Mouse (Mus musculus): ENCODE measurements around the gene Prkar2b. TPM values are rescaled to one million over a fixed set of nuclear protein-coding genes. Genes with fewer than 3 reads are reported as not detected.

Prkar2b gene
- total and polyA plus RNA-seq, 3 experiments = 2.5 to 6.1 (median 2.9) TPM

DNA sequence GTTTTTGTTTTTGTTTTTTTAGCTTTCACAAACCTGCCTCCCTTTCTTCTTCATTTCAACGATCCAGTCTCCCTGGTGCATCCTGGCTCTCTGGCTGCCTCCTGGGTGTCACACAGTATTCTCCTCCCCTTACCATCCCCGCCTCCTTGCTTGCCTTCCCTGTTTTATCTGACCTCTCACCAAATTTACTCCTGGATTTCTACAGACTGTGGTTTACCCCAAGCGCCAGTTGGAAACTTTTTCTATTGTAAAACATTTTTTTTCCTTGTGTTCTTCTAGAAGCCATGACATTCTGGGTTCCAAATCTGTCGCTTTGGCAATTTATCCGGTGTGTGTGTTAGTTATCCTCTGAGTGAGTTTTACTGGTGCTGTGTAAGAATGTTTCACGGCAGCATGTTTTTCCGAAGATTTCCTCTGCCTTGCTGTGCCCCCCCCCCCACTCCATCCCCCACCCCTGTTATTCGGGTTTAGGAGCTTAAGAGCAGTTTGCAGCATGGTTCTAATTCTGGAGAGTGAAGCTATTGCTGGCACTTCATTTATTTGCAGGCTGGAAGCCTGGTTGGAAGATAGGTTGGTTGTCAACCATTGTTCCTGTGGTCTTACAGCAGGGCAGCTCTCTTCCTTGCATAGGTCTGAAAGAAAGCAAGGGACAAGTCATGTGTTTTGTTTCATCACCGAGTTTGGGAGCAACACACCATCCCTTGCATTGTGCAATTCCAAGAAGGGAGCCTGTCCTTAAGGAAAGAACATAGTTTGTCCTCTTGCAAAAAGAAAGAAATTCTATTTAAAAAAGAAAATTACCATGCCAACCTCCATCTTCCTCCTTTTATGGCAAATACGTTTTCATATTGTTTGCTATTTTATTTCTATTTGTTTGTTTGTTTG lies 15.0 kb upstream of the Prkar2b start:
- H3K9ac ChIP-seq (ENCODE audit: insufficient read depth, low read depth) = no peak overlapping the region
- H3K79me2 ChIP-seq (replicated peaks; ENCODE audit: control insufficient read depth, extremely low read depth, insufficient read depth, poor library complexity, severe bottlenecking) = no peaks in the 10 kb centered on the region
- TF ChIP-seq MEF2A (IDR thresholded peaks at IDR 0.05; ENCODE audit: borderline replicate concordance, low read depth, low read length) (no peak), USF2 (conservative IDR thresholded peaks at IDR 0.05; ENCODE audit: low read depth, low read length) (no peak), NELFE (IDR thresholded peaks at IDR 0.05; ENCODE audit: low read depth, low read length) (no peak), ZKSCAN1 (IDR thresholded peaks at IDR 0.05; ENCODE audit: borderline replicate concordance, low read depth, low read length) (no peak), KAT2A (IDR thresholded peaks at IDR 0.05; ENCODE audit: insufficient replicate concordance, low read length) (no peak), TBP (conservative IDR thresholded peaks at IDR 0.05; ENCODE audit: low read depth, low read length) (no peak), CHD2 (IDR thresholded peaks at IDR 0.05; ENCODE audit: low read length) (no peak), GABPA (IDR thresholded peaks at IDR 0.05; ENCODE audit: insufficient replicate concordance, low read depth, low read length) (no peak)
- in situ Hi-C loops (cut with MboI; ENCODE audit: low pct_ligation_motif_present, low pct_unique_long_range_greater_than_20kb, low sequenced_read_pairs) (no loop called here), dilution Hi-C loops (cut with MboI; ENCODE audit: extremely low pct_ligation_motif_present, extremely low pct_unique_long_range_greater_than_20kb, low sequenced_read_pairs) (no loop called here)
- H3K36me3 ChIP-seq (replicated peaks in 1 of 2; ENCODE audit: control insufficient read depth in 1 of 2, insufficient read depth in 1 of 2, low read length in 1 of 2) = no peaks in the 10 kb centered on the region
- H3K4me3 ChIP-seq (replicated peaks in 1 of 3; ENCODE audit: low read depth in 2 of 3, low read length in 2 of 3, poor library complexity in 1 of 3) = no peak overlapping the region
- DNase-seq (ENCODE audit: extremely low read depth) = no peak
- H3K27me3 ChIP-seq (replicated peaks) = no peaks in the 10 kb centered on the region
- H3K4me2 ChIP-seq (ENCODE audit: insufficient read depth, low read depth, poor library complexity, severe bottlenecking) = no peak overlapping the region
- no peaks in the 10 kb centered on the region for H3K9me3 ChIP-seq (replicated peaks; ENCODE audit: low read length)
- H3K4me1 ChIP-seq (ENCODE audit: control insufficient read depth in 1 of 2, insufficient read depth in 2 of 2) = no peaks in the 10 kb centered on the region; a peak in 1 of 4 replicates
- no peak overlapping the region for H3K27ac ChIP-seq (ENCODE audit: insufficient read depth, low read depth)

DNA sequence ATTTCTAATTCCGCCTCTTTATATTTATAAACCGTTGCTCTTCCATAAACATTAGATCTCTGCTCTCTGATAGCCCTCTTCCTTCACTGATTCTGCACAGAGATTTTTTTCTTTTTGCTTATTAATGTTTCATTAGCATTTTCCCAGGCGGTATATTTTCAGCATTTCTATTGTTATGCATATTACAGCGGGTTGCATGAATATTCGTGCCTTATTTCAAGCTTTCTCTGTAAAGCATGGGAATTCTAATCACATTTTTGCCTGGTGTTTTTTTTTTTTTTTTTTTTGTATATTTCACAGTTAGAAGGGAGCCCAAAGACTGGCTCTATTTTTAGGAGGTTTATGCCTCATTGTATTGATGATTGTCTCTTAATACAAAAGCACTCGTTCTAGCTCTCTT lies 13.2 kb upstream of the Prkar2b start:
- Histone ChIP-seq H3K9me3 (replicated peaks; ENCODE audit: low read length) (no peaks in the 10 kb centered on the region), H3K79me2 (replicated peaks; ENCODE audit: control insufficient read depth, extremely low read depth, insufficient read depth, poor library complexity, severe bottlenecking) (no peaks in the 10 kb centered on the region), H3K4me1 (ENCODE audit: control insufficient read depth in 1 of 2, insufficient read depth in 2 of 2) (no peaks in the 10 kb centered on the region; a peak in 1 of 4 replicates), H3K4me3 (replicated peaks in 1 of 3; ENCODE audit: low read depth in 2 of 3, low read length in 2 of 3, poor library complexity in 1 of 3) (no peak overlapping the region), H3K27me3 (replicated peaks) (no peaks in the 10 kb centered on the region), H3K9ac (ENCODE audit: insufficient read depth, low read depth) (no peak overlapping the region), H3K36me3 (replicated peaks in 1 of 2; ENCODE audit: control insufficient read depth in 1 of 2, insufficient read depth in 1 of 2, low read length in 1 of 2) (no peaks in the 10 kb centered on the region), H3K27ac (ENCODE audit: insufficient read depth, low read depth) (no peak overlapping the region), H3K4me2 (ENCODE audit: insufficient read depth, low read depth, poor library complexity, severe bottlenecking) (no peak overlapping the region)
- no peak for TF ChIP-seq CHD1 (IDR thresholded peaks at IDR 0.05; ENCODE audit: low read depth, low read length)
- no peak for TF ChIP-seq KAT2A (IDR thresholded peaks at IDR 0.05; ENCODE audit: insufficient replicate concordance, low read length)
- no peak for TF ChIP-seq ZNF384 (IDR thresholded peaks at IDR 0.05; ENCODE audit: low read depth, low read length)
- TF ChIP-seq PAX5 (IDR thresholded peaks at IDR 0.05; ENCODE audit: low read length) = no peak
- no peak for TF ChIP-seq TBP (conservative IDR thresholded peaks at IDR 0.05; ENCODE audit: low read depth, low read length)
- TF ChIP-seq CHD2 (IDR thresholded peaks at IDR 0.05; ENCODE audit: low read length) = no peak
- no peak for TF ChIP-seq MAX (IDR thresholded peaks at IDR 0.05; ENCODE audit: low read length)
- TF ChIP-seq NELFE (IDR thresholded peaks at IDR 0.05; ENCODE audit: low read depth, low read length) = no peak
- no peak for TF ChIP-seq EP300 (IDR thresholded peaks at IDR 0.05; ENCODE audit: low read length)
- TF ChIP-seq MAZ (IDR thresholded peaks at IDR 0.05; ENCODE audit: low read depth, low read length) = no peak
- no peak for TF ChIP-seq ZMIZ1 (IDR thresholded peaks at IDR 0.05; ENCODE audit: low read depth, low read length)
- no peak for TF ChIP-seq ZKSCAN1 (IDR thresholded peaks at IDR 0.05; ENCODE audit: borderline replicate concordance, low read depth, low read length)
- no peak for TF ChIP-seq HCFC1 (IDR thresholded peaks at IDR 0.05; ENCODE audit: low read depth, low read length)
- TF ChIP-seq NRF1 (IDR thresholded peaks at IDR 0.05; ENCODE audit: low read depth, low read length) = no peak
- TF ChIP-seq MAFK (IDR thresholded peaks at IDR 0.05; ENCODE audit: insufficient replicate concordance, low read length) = no peak
- TF ChIP-seq IRF4 (IDR thresholded peaks at IDR 0.05; ENCODE audit: low read depth, low read length) = no peak
- TF ChIP-seq JUND (conservative IDR thresholded peaks at IDR 0.05; ENCODE audit: low read depth, low read length) = no peak
- TF ChIP-seq JUN (IDR thresholded peaks at IDR 0.05; ENCODE audit: insufficient read depth, low read depth, low read length) = no peak
- TF ChIP-seq CTCF (conservative IDR thresholded peaks at IDR 0.05 in 1 of 2, IDR thresholded peaks at IDR 0.05 in 1 of 2; ENCODE audit: low read depth in 2 of 2, low read length in 2 of 2) = no peak
- TF ChIP-seq POLR2AphosphoS2 (IDR thresholded peaks at IDR 0.05; ENCODE audit: low read depth, low read length) = no peak
- in situ Hi-C loops (cut with MboI; ENCODE audit: low pct_ligation_motif_present, low pct_unique_long_range_greater_than_20kb, low sequenced_read_pairs) (no loop called here), dilution Hi-C loops (cut with MboI; ENCODE audit: extremely low pct_ligation_motif_present, extremely low pct_unique_long_range_greater_than_20kb, low sequenced_read_pairs) (no loop called here)
- no peak for DNase-seq (ENCODE audit: extremely low read depth)
